Mouse (Mus musculus) layer of hippocampus, adult 9-11 months (tissue): ENCODE results near the gene Zfp605.
"Not testable (repeated sequence)": the region's sequence is repeated elsewhere in the genome, so short reads cannot be mapped to it uniquely, and the experiment has no call there.

ENCODE experiments used
- DNase-seq: peaks from one replicate; pipeline ENCODE4 v3.0.0; 2022

The Zfp605 gene

GRCm38 (mm10) chr5:110107581-110108304 lies 2.1 kb upstream of the Zfp605 start, which contains the start of gene Gtpbp6:
Gene Gtpbp6 (minus strand): TSS chr5:110108197.
- DNase-seq, result peak; percentile 98

- DNase-seq, result no peak
These were observed 1.6 kb upstream of the Zfp605 start for GRCm38 (mm10) chr5:110108305-110108628.

- not testable (repeated sequence) for DNase-seq
These were observed 12.5 kb downstream of the Zfp605 start for GRCm38 (mm10) chr5:110122380-110122779.

- peak; percentile 99 for DNase-seq
These were observed 25.6 kb downstream of the Zfp605 start, which contains the start of gene Chfr for GRCm38 (mm10) chr5:110135293-110136086. Gene Chfr (plus strand): TSS chr5:110135842.

GRCm38 (mm10) chr5:110136087-110136464 lies 26.2 kb downstream of the Zfp605 start:
- no peak for DNase-seq

- DNase-seq, result no peak
These were observed 27.9 kb downstream of the Zfp605 start for GRCm38 (mm10) chr5:110137816-110138215.

GRCm38 (mm10) chr5:110139325-110139724 lies 29.4 kb downstream of the Zfp605 start:
- no peak for DNase-seq

GRCm38 (mm10) chr5:110140424-110140823 lies 30.5 kb downstream of the Zfp605 start:
- no peak for DNase-seq

GRCm38 (mm10) chr5:110142309-110142708 lies 32.4 kb downstream of the Zfp605 start:
- DNase-seq, result no peak

- no peak for DNase-seq
These were observed 33.1 kb downstream of the Zfp605 start for GRCm38 (mm10) chr5:110143007-110143406.

GRCm38 (mm10) chr5:110169374-110169773 lies 59.5 kb downstream of the Zfp605 start:
- no peak for DNase-seq

- peak; percentile 96 for DNase-seq
These were observed 66.6 kb downstream of the Zfp605 start, which contains the start of gene Golga3 for GRCm38 (mm10) chr5:110176362-110177020. Gene Golga3 (plus strand): TSS chr5:110176701.

GRCm38 (mm10) chr5:110177021-110177420 lies 67.1 kb downstream of the Zfp605 start:
- DNase-seq, result no peak

GRCm38 (mm10) chr5:110178628-110179027 lies 68.7 kb downstream of the Zfp605 start:
- DNase-seq, result no peak
